Comparison of ENCODE assay signal across 13 mouse cellular contexts in genomic region chr3:54457416-54457815, GRCm38 (mm10).
"Had no signal": no experiment of that assay in that cellular context is flagged by ENCODE, and none has a peak within 500 bp of the region (broad histone marks: within the 10 kb centered on the region; RNA-seq: fewer than 3 reads in every experiment).

No protein-coding gene starts in this region.

- H3K4me1 ChIP-seq: liver, embryonic 15.5 days; midbrain, embryonic 12.5 days had no signal

- H3K4me3 ChIP-seq: limb, embryonic 13.5 days; liver, embryonic 15.5 days; midbrain, embryonic 12.5 days had no signal

- DNase-seq: kidney, adult 11 months; kidney, adult 9 months; kidney, postnatal 4 days; left cerebral cortex, postnatal 4 days; lung, adult 2 months; right cerebral cortex, postnatal 14 days; thymus, postnatal 14 days had no signal

- H3K27ac ChIP-seq: kidney, postnatal 0 days; limb, embryonic 13.5 days; liver, embryonic 15.5 days; macrophage; midbrain, embryonic 12.5 days; stomach, postnatal 0 days had no signal
